Mouse (Mus musculus): ENCODE measurements around the gene Gpr55.

- TF ChIP-seq CTCF (IDR thresholded peaks at IDR 0.05; ENCODE audit: control insufficient read depth, insufficient read depth, low read length) (peak; percentile 84), POLR2A (IDR thresholded peaks at IDR 0.05; ENCODE audit: borderline replicate concordance, control insufficient read depth, low read depth, low read length) (no peak)
Observed at GRCm38 (mm10) chr1:86007778-86008177, 47.0 kb upstream of the Gpr55 start.

Data from bone marrow, adult 2 months (tissue).